Mouse (Mus musculus): ENCODE measurements around the gene Kcnj9. TPM values are rescaled to one million over a fixed set of nuclear protein-coding genes. Genes with fewer than 3 reads are reported as not detected.
A peak's percentile ranks its signal among the peaks of the same experiment; 100 is the strongest.

The Kcnj9 gene
- not detected in 2 replicates for polyA plus RNA-seq (2016; fragmentation: Nextera tagmentation; extraction: Ambion mirVana)

DNA sequence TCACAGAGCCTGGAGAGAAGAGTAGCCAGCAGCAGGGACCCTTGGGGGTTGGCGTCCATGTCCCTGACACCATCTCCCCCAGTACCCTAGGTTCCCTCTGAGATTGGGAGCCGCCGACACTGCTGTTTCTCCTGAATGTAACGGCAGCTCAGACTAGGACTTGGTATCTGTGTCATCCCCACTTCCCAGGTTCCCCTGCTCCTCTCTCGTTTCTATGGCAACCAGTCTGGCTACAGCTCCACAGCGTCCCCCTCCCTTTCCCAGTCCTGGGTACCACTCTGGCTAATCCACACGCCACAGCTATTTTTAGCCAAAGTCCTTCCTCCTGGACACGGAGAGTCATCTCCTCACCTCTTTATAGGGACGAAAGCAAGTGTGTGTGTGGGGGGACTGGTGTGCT lies at the start of gene Kcnj9:
Gene Kcnj9 (minus strand): TSS at position 188 of the 400 bp plus-strand sequence.
- Histone ChIP-seq H3K4me1 (replicated peaks) (0 out of 2 replicates have a peak, but pooled peaks cover 10% of the 10 kb centered on the region), H3K9ac (replicated peaks) (no peak within 1 kb of the TSS), H3K9me3 (peaks cover 3% of the 10 kb centered on the region; the same call in 1 of the 2 replicates), H3K4me2 (no peak within 1 kb of the TSS), H3K27ac (no peak within 1 kb of the TSS), H3K4me3 (replicated peaks) (no peak within 1 kb of the TSS), H3K36me3 (no peaks in the 10 kb centered on the region), H3K27me3 (peaks cover 92% of the 10 kb centered on the region)
- 43% methylated on average over 9 of the region's 9 CpGs for WGBS
- ATAC-seq (ENCODE audit: insufficient number of reproducible peaks, insufficient read depth, low FRiP score, low TSS enrichment, low read depth) = no peak

DNA sequence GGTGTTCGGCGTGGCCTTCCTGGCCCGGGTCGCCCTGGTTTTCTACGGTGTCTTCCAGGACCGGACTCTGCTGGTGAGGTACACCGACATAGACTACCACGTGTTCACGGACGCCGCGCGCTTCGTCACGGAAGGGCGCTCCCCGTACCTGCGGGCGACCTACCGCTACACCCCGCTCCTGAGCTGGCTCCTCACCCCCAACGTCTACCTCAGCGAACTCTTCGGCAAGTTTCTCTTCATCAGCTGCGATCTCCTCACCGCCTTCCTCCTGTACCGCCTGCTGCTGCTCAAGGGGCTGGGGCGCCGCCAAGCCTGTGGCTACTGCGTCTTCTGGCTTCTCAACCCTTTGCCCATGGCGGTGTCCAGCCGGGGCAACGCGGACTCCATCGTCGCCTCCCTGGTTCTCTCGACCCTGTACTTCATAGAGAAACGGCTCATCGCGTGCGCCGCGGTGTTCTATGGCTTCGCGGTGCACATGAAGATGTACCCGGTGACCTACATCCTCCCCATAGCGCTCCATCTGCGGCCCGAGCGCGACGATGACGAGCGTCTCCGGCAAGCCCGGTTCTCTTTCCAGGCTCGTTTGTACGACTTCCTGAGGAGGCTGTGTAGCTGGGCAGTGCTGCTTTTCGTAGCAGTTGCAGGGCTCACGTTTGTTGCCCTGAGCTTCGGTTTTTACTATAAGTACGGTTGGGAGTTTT lies 47.8 kb upstream of the Kcnj9 start:
- Histone ChIP-seq H3K27me3 (no peaks in the 10 kb centered on the region), H3K4me3 (replicated peaks) (peak overlapping the region; percentile 95), H3K36me3 (peaks cover 33% of the 10 kb centered on the region), H3K9me3 (no peaks in the 10 kb centered on the region), H3K27ac (peak overlapping the region; percentile 73; the same call in 1 of the 2 replicates), H3K9ac (replicated peaks) (peak overlapping the region; percentile 78), H3K4me1 (replicated peaks) (peaks cover 25% of the 10 kb centered on the region), H3K4me2 (peak overlapping the region; percentile 97)
- 3% methylated on average over 62 of the region's 62 CpGs for WGBS
- no peak; the same call in 1 of the 2 replicates for ATAC-seq (ENCODE audit: insufficient number of reproducible peaks, insufficient read depth, low FRiP score, low TSS enrichment, low read depth)

DNA sequence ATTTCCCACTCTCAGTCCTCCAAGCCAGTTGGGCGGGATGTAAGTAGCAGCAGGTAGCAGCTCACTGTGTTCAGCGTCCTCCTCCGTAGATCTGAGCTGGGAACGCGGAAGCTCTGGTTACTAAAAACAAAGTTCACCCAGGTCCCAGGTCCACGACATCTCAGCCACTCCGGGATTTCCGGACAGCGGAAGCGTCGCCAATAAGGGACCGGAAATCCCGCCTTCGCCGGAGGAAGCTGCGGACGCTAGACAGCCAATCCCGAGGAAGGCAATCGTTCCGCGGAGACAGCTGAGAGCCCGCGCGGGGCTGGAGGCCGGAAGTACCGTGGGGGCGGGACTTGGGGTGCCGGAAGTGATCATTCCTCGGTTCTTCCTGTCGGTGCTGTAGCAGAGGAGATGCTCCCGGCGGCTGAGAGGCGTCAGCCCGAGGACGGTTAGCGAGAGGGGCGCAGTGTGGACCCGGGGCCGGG lies 47.1 kb upstream of the Kcnj9 start, which contains the start of gene Pigm:
Gene Pigm (plus strand): TSS at position 349 of the 470 bp plus-strand sequence.
- Histone ChIP-seq H3K4me3 (replicated peaks) (peak within 1 kb of the TSS; percentile 95), H3K36me3 (peaks cover 26% of the 10 kb centered on the region), H3K27me3 (no peaks in the 10 kb centered on the region), H3K9ac (replicated peaks) (peak within 1 kb of the TSS; percentile 78), H3K27ac (peak within 1 kb of the TSS; percentile 80), H3K9me3 (no peaks in the 10 kb centered on the region), H3K4me1 (replicated peaks) (peaks cover 25% of the 10 kb centered on the region), H3K4me2 (peak within 1 kb of the TSS; percentile 97)
- ATAC-seq (ENCODE audit: insufficient number of reproducible peaks, insufficient read depth, low FRiP score, low TSS enrichment, low read depth) = peak; percentile 98
- WGBS = under 1% methylated on average over 39 of the region's 39 CpGs

DNA sequence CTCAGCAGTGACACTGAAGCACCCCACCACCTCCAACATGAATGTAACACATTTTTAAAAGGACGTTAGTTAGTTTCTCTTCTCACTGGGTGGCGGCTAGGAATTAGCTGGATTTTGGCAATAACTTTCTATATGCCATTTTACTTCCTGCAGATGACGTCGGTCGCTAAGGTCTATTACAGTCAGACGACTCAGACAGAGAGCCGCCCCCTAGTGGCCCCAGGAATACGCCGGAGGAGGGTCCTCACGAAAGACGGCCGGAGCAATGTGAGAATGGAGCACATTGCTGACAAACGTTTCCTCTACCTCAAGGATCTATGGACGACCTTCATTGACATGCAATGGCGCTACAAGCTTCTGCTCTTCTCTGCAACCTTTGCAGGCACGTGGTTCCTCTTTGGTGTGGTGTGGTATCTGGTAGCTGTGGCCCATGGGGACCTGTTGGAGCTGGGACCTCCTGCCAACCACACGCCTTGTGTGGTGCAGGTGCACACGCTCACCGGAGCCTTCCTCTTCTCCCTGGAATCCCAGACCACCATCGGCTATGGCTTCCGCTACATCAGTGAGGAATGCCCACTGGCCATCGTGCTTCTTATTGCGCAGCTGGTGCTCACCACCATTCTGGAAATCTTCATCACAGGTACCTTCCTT lies 39.8 kb upstream of the Kcnj9 start:
- Histone ChIP-seq H3K27ac (no peak overlapping the region), H3K4me2 (peak overlapping the region; percentile 25), H3K36me3 (no peaks in the 10 kb centered on the region), H3K9me3 (no peaks in the 10 kb centered on the region), H3K27me3 (peaks cover 24% of the 10 kb centered on the region), H3K9ac (replicated peaks) (no peak overlapping the region), H3K4me3 (replicated peaks) (no peak overlapping the region), H3K4me1 (replicated peaks) (0 out of 2 replicates have a peak, but pooled peaks cover 2% of the 10 kb centered on the region)
- 31% methylated on average over 23 of the region's 23 CpGs for WGBS
- peak; percentile 35; the same call in 1 of the 2 replicates for ATAC-seq (ENCODE audit: insufficient number of reproducible peaks, insufficient read depth, low FRiP score, low TSS enrichment, low read depth)

DNA sequence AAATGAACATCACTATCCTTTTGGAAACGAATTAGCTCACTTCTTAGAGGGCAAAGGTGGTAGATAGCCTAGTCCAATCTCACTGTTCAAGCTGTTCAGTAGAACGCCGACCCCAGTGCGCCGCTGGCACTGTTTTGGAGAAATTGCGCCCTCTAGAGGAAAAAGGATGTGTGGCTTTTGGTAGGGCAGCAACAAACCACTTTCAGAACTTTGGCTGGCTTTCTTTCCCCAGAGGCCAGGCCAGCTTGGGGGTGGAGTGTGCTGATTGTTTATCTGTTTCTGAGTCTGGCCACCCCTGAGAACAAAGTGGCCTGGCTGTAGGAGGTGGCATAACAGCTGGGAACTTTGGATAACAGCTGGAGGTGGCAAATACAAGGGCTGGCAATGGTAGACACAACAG lies 35.6 kb upstream of the Kcnj9 start:
- H3K4me1 ChIP-seq (replicated peaks) = 0 out of 2 replicates have a peak, but pooled peaks cover 2% of the 10 kb centered on the region
- no peak for ATAC-seq (ENCODE audit: insufficient number of reproducible peaks, insufficient read depth, low FRiP score, low TSS enrichment, low read depth)
- no peak overlapping the region for H3K4me2 ChIP-seq
- H3K27ac ChIP-seq = no peak overlapping the region
- H3K27me3 ChIP-seq = peaks cover 16% of the 10 kb centered on the region
- H3K9ac ChIP-seq (replicated peaks) = no peak overlapping the region
- H3K4me3 ChIP-seq (replicated peaks) = no peak overlapping the region
- WGBS = 13% methylated on average over 6 of the region's 6 CpGs
- H3K36me3 ChIP-seq = no peaks in the 10 kb centered on the region
- H3K9me3 ChIP-seq = no peaks in the 10 kb centered on the region

DNA sequence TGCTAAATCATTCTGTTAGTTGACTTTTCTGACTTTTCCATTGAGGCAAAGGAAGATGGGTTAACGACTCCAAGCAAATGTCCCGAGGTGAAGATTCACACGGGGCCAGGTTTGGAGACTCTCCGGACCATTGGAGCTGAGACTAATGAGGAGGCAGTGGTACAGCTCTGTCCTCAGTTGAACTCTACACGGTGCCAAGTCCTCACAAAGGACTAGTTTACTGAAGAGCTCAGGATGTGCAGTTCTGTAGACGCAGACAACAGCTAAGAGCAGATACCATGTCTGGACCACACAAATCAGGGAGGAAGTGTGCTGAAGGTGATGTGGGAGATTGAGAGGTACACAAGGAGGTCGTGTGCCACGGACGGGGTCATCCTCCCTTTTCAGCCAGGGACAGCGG lies 29.2 kb upstream of the Kcnj9 start:
- Histone ChIP-seq H3K4me2 (no peak overlapping the region), H3K9ac (replicated peaks) (no peak overlapping the region), H3K36me3 (no peaks in the 10 kb centered on the region), H3K27me3 (peaks cover 17% of the 10 kb centered on the region), H3K4me1 (replicated peaks) (no peaks in the 10 kb centered on the region), H3K9me3 (no peaks in the 10 kb centered on the region), H3K27ac (no peak overlapping the region), H3K4me3 (replicated peaks) (no peak overlapping the region)
- ATAC-seq (ENCODE audit: insufficient number of reproducible peaks, insufficient read depth, low FRiP score, low TSS enrichment, low read depth) = no peak
- WGBS = 82% methylated on average over 10 of the region's 10 CpGs

DNA sequence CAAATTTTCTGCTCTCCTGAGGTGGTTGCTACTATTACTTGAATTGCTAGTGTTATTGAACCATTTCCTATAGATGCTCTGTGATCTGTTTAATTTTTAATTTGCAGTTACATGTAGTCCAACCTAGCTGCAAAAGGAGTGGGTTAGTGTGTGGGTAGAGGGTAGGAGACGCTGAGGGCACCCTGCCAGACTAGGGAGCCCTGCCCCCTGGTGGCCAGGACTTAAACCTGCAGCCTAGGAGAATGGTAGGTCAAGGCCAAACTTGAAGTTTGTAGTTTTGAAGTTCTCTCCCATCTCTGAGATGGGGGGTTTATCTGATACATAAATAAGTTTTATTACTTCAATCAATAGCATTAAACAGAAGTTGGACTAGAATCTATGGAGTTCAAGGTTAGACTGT lies 28.4 kb upstream of the Kcnj9 start:
- H3K4me3 ChIP-seq (replicated peaks) = no peak overlapping the region
- H3K27me3 ChIP-seq = peaks cover 24% of the 10 kb centered on the region
- no peak overlapping the region for H3K27ac ChIP-seq
- no peaks in the 10 kb centered on the region for H3K9me3 ChIP-seq
- no peaks in the 10 kb centered on the region for H3K4me1 ChIP-seq (replicated peaks)
- H3K4me2 ChIP-seq = no peak overlapping the region
- no peaks in the 10 kb centered on the region for H3K36me3 ChIP-seq
- 0% methylated on average over 1 of the region's 1 CpGs for WGBS
- ATAC-seq (ENCODE audit: insufficient number of reproducible peaks, insufficient read depth, low FRiP score, low TSS enrichment, low read depth) = 0 out of 2 replicates have a peak, but pooled peaks have one; percentile 54
- H3K9ac ChIP-seq (replicated peaks) = no peak overlapping the region

DNA sequence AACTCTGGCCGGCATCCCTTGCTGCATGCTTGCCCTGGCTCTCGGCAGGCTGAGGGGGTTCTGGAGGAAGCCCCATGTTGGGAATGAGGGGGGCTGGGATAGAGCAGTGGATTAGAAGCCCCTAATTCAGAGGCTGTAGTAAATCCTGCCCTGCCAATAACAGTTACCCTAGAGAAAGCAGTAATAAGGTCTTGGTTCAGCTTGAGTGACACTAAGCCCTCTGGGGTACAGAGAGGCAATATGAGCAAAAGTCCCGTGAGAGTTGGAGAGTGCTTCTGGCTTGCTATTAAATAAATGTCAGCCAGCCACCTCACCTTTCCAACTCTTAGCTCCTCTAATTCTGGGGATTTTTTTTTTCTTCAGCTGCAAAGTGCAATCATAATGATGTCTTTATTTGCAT lies 26.2 kb upstream of the Kcnj9 start:
- H3K4me2 ChIP-seq = no peak overlapping the region
- H3K36me3 ChIP-seq = no peaks in the 10 kb centered on the region
- peaks cover 43% of the 10 kb centered on the region for H3K27me3 ChIP-seq
- 45% methylated on average over 3 of the region's 3 CpGs for WGBS
- H3K4me3 ChIP-seq (replicated peaks) = no peak overlapping the region
- ATAC-seq (ENCODE audit: insufficient number of reproducible peaks, insufficient read depth, low FRiP score, low TSS enrichment, low read depth) = no peak
- no peak overlapping the region for H3K27ac ChIP-seq
- peaks cover 6% of the 10 kb centered on the region; the same call in 1 of the 2 replicates for H3K4me1 ChIP-seq (replicated peaks)
- no peak overlapping the region for H3K9ac ChIP-seq (replicated peaks)
- no peaks in the 10 kb centered on the region for H3K9me3 ChIP-seq

DNA sequence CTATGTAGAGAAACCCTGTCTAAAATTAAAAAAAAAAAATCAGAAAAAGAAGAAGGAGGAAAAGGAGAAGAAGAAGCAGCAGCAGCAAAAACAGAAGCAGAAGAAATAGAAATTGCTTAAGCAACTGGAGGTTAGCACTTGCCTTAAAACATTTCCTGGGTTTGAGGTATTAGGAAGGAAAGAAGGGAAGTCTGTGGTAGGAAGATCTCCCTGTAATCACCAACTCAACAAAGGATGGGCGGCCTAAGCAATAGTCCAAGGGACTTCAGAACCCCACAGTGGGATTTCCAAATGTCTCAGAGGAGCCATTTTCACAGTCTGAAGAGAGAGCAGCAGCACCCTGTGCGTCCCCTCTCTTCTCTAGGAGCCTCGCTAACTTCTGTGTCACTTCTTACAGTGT lies 23.3 kb upstream of the Kcnj9 start:
- H3K36me3 ChIP-seq = no peaks in the 10 kb centered on the region
- peaks cover 57% of the 10 kb centered on the region for H3K27me3 ChIP-seq
- no peak for ATAC-seq (ENCODE audit: insufficient number of reproducible peaks, insufficient read depth, low FRiP score, low TSS enrichment, low read depth)
- no peak overlapping the region for H3K27ac ChIP-seq
- no peaks in the 10 kb centered on the region for H3K9me3 ChIP-seq
- H3K9ac ChIP-seq (replicated peaks) = no peak overlapping the region
- WGBS = 76% methylated on average over 3 of the region's 3 CpGs
- no peak overlapping the region for H3K4me2 ChIP-seq
- H3K4me1 ChIP-seq (replicated peaks) = peaks cover 12% of the 10 kb centered on the region; the same call in 1 of the 2 replicates
- H3K4me3 ChIP-seq (replicated peaks) = no peak overlapping the region

DNA sequence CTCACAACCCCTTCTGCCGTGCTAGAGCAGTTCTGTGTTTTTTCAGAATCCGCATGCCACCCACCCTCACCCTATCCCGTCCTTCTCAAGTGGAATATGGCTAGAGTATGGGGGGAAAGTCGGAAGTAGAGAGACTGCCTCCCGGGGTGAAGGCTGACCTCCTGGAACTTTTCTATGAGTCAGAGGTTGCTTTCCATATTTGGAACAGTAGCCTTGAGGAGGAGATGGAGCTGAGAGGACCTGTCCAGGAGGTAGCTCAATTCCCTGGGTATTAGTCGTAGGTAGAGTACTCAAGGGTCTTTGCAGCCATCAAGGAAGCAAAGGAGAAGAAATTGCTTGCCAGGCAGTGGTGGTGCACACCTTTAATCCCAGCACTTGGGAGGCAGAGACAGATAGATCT lies 22.9 kb upstream of the Kcnj9 start:
- peaks cover 56% of the 10 kb centered on the region for H3K27me3 ChIP-seq
- no peak overlapping the region for H3K9ac ChIP-seq (replicated peaks)
- H3K4me2 ChIP-seq = no peak overlapping the region
- peaks cover 12% of the 10 kb centered on the region; the same call in 1 of the 2 replicates for H3K4me1 ChIP-seq (replicated peaks)
- no peaks in the 10 kb centered on the region for H3K9me3 ChIP-seq
- no peak for ATAC-seq (ENCODE audit: insufficient number of reproducible peaks, insufficient read depth, low FRiP score, low TSS enrichment, low read depth)
- no peaks in the 10 kb centered on the region for H3K36me3 ChIP-seq
- H3K4me3 ChIP-seq (replicated peaks) = no peak overlapping the region
- no peak overlapping the region for H3K27ac ChIP-seq
- WGBS = 71% methylated on average over 6 of the region's 6 CpGs

All from limb, embryonic 12.5 days (tissue).